Mouse (Mus musculus): ENCODE results near the gene Camkmt.

Gene Camkmt

GRCm38 (mm10) chr17:85089621-85090020 is 731 bp upstream of the Camkmt start:
- DNase-seq (ENCODE audit: low spot score in 2 of 2) = no peak

- no peak for DNase-seq (ENCODE audit: low spot score in 2 of 2)
These were observed 1.4 kb downstream of the Camkmt start for GRCm38 (mm10) chr17:85091762-85092161.

GRCm38 (mm10) chr17:85096396-85096795 is 6.0 kb downstream of the Camkmt start:
- no peak for DNase-seq (ENCODE audit: low spot score in 2 of 2)

GRCm38 (mm10) chr17:85098677-85099323 is 8.4 kb downstream of the Camkmt start:
- no peak for DNase-seq (ENCODE audit: low spot score in 2 of 2)

GRCm38 (mm10) chr17:85100232-85100631 is 9.9 kb downstream of the Camkmt start:
- no peak for DNase-seq (ENCODE audit: low spot score in 2 of 2)

- no peak for DNase-seq (ENCODE audit: low spot score in 2 of 2)
These were observed 11.4 kb downstream of the Camkmt start for GRCm38 (mm10) chr17:85101751-85102150.

- DNase-seq (ENCODE audit: low spot score in 2 of 2) = no peak
These were observed 13.0 kb downstream of the Camkmt start for GRCm38 (mm10) chr17:85103310-85103709.

GRCm38 (mm10) chr17:85110640-85111039 is 20.3 kb downstream of the Camkmt start:
- DNase-seq (ENCODE audit: low spot score in 2 of 2) = no peak

GRCm38 (mm10) chr17:85113441-85113840 is 23.1 kb downstream of the Camkmt start:
- DNase-seq (ENCODE audit: low spot score in 2 of 2) = no peak

GRCm38 (mm10) chr17:85116643-85117042 is 26.3 kb downstream of the Camkmt start:
- peak in 1 of 2 experiments; percentile 12 for DNase-seq (ENCODE audit: low spot score in 2 of 2)

GRCm38 (mm10) chr17:85138393-85138792 is 48.0 kb downstream of the Camkmt start:
- no peak for DNase-seq (ENCODE audit: low spot score in 2 of 2)

- no peak for DNase-seq (ENCODE audit: low spot score in 2 of 2)
These were observed 51.3 kb downstream of the Camkmt start for GRCm38 (mm10) chr17:85141621-85142020.

GRCm38 (mm10) chr17:85142495-85143111 is 52.3 kb downstream of the Camkmt start:
- DNase-seq (ENCODE audit: low spot score in 2 of 2) = no peak

- no peak for DNase-seq (ENCODE audit: low spot score in 2 of 2)
These were observed 53.8 kb downstream of the Camkmt start for GRCm38 (mm10) chr17:85144141-85144540.

- no peak for DNase-seq (ENCODE audit: low spot score in 2 of 2)
These were observed 58.0 kb downstream of the Camkmt start for GRCm38 (mm10) chr17:85148348-85148747.

- DNase-seq (ENCODE audit: low spot score in 2 of 2) = no peak
These were observed 58.9 kb downstream of the Camkmt start for GRCm38 (mm10) chr17:85149211-85149738.

- no peak for DNase-seq (ENCODE audit: low spot score in 2 of 2)
These were observed 60.9 kb downstream of the Camkmt start for GRCm38 (mm10) chr17:85151264-85151663.

GRCm38 (mm10) chr17:85158202-85158601 is 67.8 kb downstream of the Camkmt start:
- no peak for DNase-seq (ENCODE audit: low spot score in 2 of 2)

- no peak for DNase-seq (ENCODE audit: low spot score in 2 of 2)
These were observed 69.2 kb downstream of the Camkmt start for GRCm38 (mm10) chr17:85159526-85159925.

GRCm38 (mm10) chr17:85160786-85161185 is 70.4 kb downstream of the Camkmt start:
- no peak for DNase-seq (ENCODE audit: low spot score in 2 of 2)

GRCm38 (mm10) chr17:85162569-85163271 is 72.4 kb downstream of the Camkmt start:
- no peak for DNase-seq (ENCODE audit: low spot score in 2 of 2)

- DNase-seq (ENCODE audit: low spot score in 2 of 2) = no peak
These were observed 72.9 kb downstream of the Camkmt start for GRCm38 (mm10) chr17:85163272-85163610.

GRCm38 (mm10) chr17:85168761-85169160 is 78.4 kb downstream of the Camkmt start:
- no peak for DNase-seq (ENCODE audit: low spot score in 2 of 2)

All from heart, adult 9 months (tissue).